9 mouse cellular contexts compared by ENCODE assay signal in genomic region chr17:25497013-25497412, GRCm38 (mm10). TPM values are rescaled to one million over a fixed set of nuclear protein-coding genes. Genes with fewer than 3 reads are reported as not detected.
A peak's percentile ranks its signal among the peaks of the same experiment; 100 is the strongest.
DNase-seq lines count a peak whose midpoint lies in the region; ATAC-seq and TF ChIP-seq lines count a peak whose summit lies in the region.
"Had no signal": no experiment of that assay in that cellular context is flagged by ENCODE, and none has a peak within 500 bp of the region (broad histone marks: within the 10 kb centered on the region; RNA-seq: fewer than 3 reads in every experiment).

Gene Sstr5 (minus strand): TSS chr17:25497288.

- TF ChIP-seq POLR2A in olfactory bulb, adult 2 months (IDR thresholded peaks at IDR 0.05; ENCODE audit: insufficient read depth, low read depth, low read length) = no peak

- peak within 1 kb of the TSS; percentile 49 for H3K4me2 ChIP-seq in embryonic facial prominence, embryonic 15.5 days (replicated peaks)
- peak within 1 kb of the TSS; percentile 66 for H3K4me2 ChIP-seq in limb, embryonic 12.5 days

- peak within 1 kb of the TSS; percentile 1 for H3K9ac ChIP-seq in embryonic facial prominence, embryonic 15.5 days
- H3K9ac ChIP-seq in limb, embryonic 12.5 days (replicated peaks) = peak within 1 kb of the TSS; percentile 56

- H3K27me3 ChIP-seq in embryonic facial prominence, embryonic 15.5 days = peaks cover 33% of the 10 kb centered on the region
- H3K27me3 ChIP-seq in limb, embryonic 12.5 days = peaks cover 84% of the 10 kb centered on the region

- DNase-seq in thymus, postnatal 4 days = peak; percentile 29
- no peak for DNase-seq in thymus, postnatal 10 days (ENCODE audit: low spot score in 2 of 2)
- DNase-seq in Muller cell, postnatal 12 days (ENCODE audit: inconsistent ontology term) = no peak
- no peak for DNase-seq in frontal cortex, postnatal 25 days (ENCODE audit: low spot score in 2 of 2)
- no peak for DNase-seq in ovary, postnatal 10 days (ENCODE audit: low spot score)

- no peaks in the 10 kb centered on the region for H3K9me3 ChIP-seq in embryonic facial prominence, embryonic 15.5 days (replicated peaks)
- H3K9me3 ChIP-seq in limb, embryonic 12.5 days = no peaks in the 10 kb centered on the region

- peak within 1 kb of the TSS; percentile 27 for H3K4me3 ChIP-seq in embryonic facial prominence, embryonic 15.5 days (replicated peaks)
- H3K4me3 ChIP-seq in limb, embryonic 12.5 days (replicated peaks) = peak within 1 kb of the TSS; percentile 38
- 0 out of 2 replicates have a peak within 1 kb of the TSS, but pooled peaks have one; percentile 7 for H3K4me3 ChIP-seq in olfactory bulb, adult 2 months (ENCODE audit: insufficient read depth, low read depth, low read length)

- H3K36me3 ChIP-seq in embryonic facial prominence, embryonic 15.5 days = no peaks in the 10 kb centered on the region
- H3K36me3 ChIP-seq in limb, embryonic 12.5 days = no peaks in the 10 kb centered on the region

- no peak for ATAC-seq in embryonic facial prominence, embryonic 15.5 days (ENCODE audit: insufficient number of reproducible peaks, low FRiP score, low TSS enrichment, low read depth)
- no peak for ATAC-seq in limb, embryonic 12.5 days (ENCODE audit: insufficient number of reproducible peaks, insufficient read depth, low FRiP score, low TSS enrichment, low read depth)

- no peak within 1 kb of the TSS for H3K27ac ChIP-seq in embryonic facial prominence, embryonic 15.5 days (replicated peaks)
- H3K27ac ChIP-seq in limb, embryonic 12.5 days = no peak within 1 kb of the TSS
- H3K27ac ChIP-seq in olfactory bulb, adult 2 months (ENCODE audit: insufficient read depth, low read depth, low read length) = no peak within 1 kb of the TSS
- H3K27ac ChIP-seq: macrophage had no signal

- no peak for TF ChIP-seq CTCF in olfactory bulb, adult 2 months (IDR thresholded peaks at IDR 0.05; ENCODE audit: insufficient read depth, low read depth, low read length)

- H3K4me1 ChIP-seq in embryonic facial prominence, embryonic 15.5 days = peaks cover 10% of the 10 kb centered on the region
- H3K4me1 ChIP-seq in limb, embryonic 12.5 days (replicated peaks) = peaks cover 9% of the 10 kb centered on the region
- peaks cover 8% of the 10 kb centered on the region; the same call in 1 of the 2 replicates for H3K4me1 ChIP-seq in olfactory bulb, adult 2 months (ENCODE audit: control insufficient read depth, insufficient read depth, low read length)

- under 1% methylated on average over 26 of the region's 28 CpGs for WGBS in embryonic facial prominence, embryonic 15.5 days
- under 1% methylated on average over 25 of the region's 28 CpGs for WGBS in limb, embryonic 12.5 days
- 1% methylated on average over 28 of the region's 28 CpGs for WGBS in olfactory bulb, adult 2 months

RNA-seq across cellular contexts. Expression of gene Sstr5, which starts in this region (rescaled TPM):
- polyA plus RNA-seq in embryonic facial prominence, embryonic 15.5 days (2015; fragmentation: Nextera tagmentation; extraction: Ambion mirVana) = 0.17 and 0.27 TPM in 2 replicates
- 0.24 and 0.29 TPM in 2 replicates for polyA plus RNA-seq in limb, embryonic 12.5 days (2016; fragmentation: Nextera tagmentation; extraction: Ambion mirVana)
- not detected in 2 replicates for polyA plus RNA-seq in olfactory bulb, adult 2 months (2012; ENCODE audit: insufficient read depth, insufficient read length, low replicate concordance, missing spikeins)
- polyA plus RNA-seq: macrophage had no signal
